Mouse (Mus musculus) kidney, postnatal 4 days (tissue): Measurements from ENCODE around the gene Clec18a.
A peak's percentile ranks its signal among the peaks of the same experiment; 100 is the strongest.
"Not testable (repeated sequence)": the region's sequence is repeated elsewhere in the genome, so short reads cannot be mapped to it uniquely, and the experiment has no call there.

Experiments used
- DNase-seq, 2 experiments: peaks; one replicate each; pipeline ENCODE4 v3.0.0; 2021; ENCODE audit warnings: mixed read lengths in 2 of 2

Clec18a gene

GRCm38 (mm10) chr8:111092326-111092725, at the start of gene Clec18a:
Clec18a (minus strand) TSS chr8:111092426.
- not testable (repeated sequence) for DNase-seq

GRCm38 (mm10) chr8:111130756-111131155, 38.5 kb upstream of the Clec18a start:
- DNase-seq = no peak

- DNase-seq = no peak
These were observed 27.3 kb upstream of the Clec18a start for GRCm38 (mm10) chr8:111119481-111119880.

- DNase-seq = no peak
These were observed 22.7 kb upstream of the Clec18a start for GRCm38 (mm10) chr8:111114891-111115290.

- DNase-seq = peak; percentile 40 to 64
These were observed 2.6 kb upstream of the Clec18a start for GRCm38 (mm10) chr8:111094719-111095302.

- peak; percentile 95 to 97 for DNase-seq
These were observed 1.9 kb upstream of the Clec18a start, which contains the start of gene Pdpr for GRCm38 (mm10) chr8:111093865-111094718. Pdpr (plus strand) TSS chr8:111094630.

- no peak for DNase-seq
These were observed 520 bp downstream of the Clec18a start for GRCm38 (mm10) chr8:111091706-111092105.

GRCm38 (mm10) chr8:111090126-111090525, 2.1 kb downstream of the Clec18a start:
- peak; percentile 87 to 90 for DNase-seq

- not testable (repeated sequence) for DNase-seq
These were observed 8.3 kb downstream of the Clec18a start for GRCm38 (mm10) chr8:111083936-111084335.

- DNase-seq = peak; percentile 80 to 86
These were observed 10.5 kb downstream of the Clec18a start for GRCm38 (mm10) chr8:111081580-111082258.

- peak; percentile 75 to 85 for DNase-seq
These were observed 12.4 kb downstream of the Clec18a start for GRCm38 (mm10) chr8:111079861-111080271.

GRCm38 (mm10) chr8:111079461-111079860, 12.8 kb downstream of the Clec18a start:
- DNase-seq = peak in 1 of 2 experiments; percentile 24

GRCm38 (mm10) chr8:111075926-111076325, 16.3 kb downstream of the Clec18a start:
- DNase-seq = no peak

GRCm38 (mm10) chr8:111068660-111069059, 23.6 kb downstream of the Clec18a start:
- not testable (repeated sequence) for DNase-seq

GRCm38 (mm10) chr8:111067439-111067838, 24.8 kb downstream of the Clec18a start:
- DNase-seq = peak; percentile 52 to 71

- no peak for DNase-seq
These were observed 25.9 kb downstream of the Clec18a start for GRCm38 (mm10) chr8:111066308-111066707.

GRCm38 (mm10) chr8:111062893-111063292, 29.3 kb downstream of the Clec18a start:
- no peak for DNase-seq

GRCm38 (mm10) chr8:111062072-111062757, 30.0 kb downstream of the Clec18a start:
- DNase-seq = peak; percentile 92

- no peak for DNase-seq
These were observed 30.5 kb downstream of the Clec18a start for GRCm38 (mm10) chr8:111061688-111062071.

- DNase-seq = no peak
These were observed 33.2 kb downstream of the Clec18a start for GRCm38 (mm10) chr8:111058946-111059572.

GRCm38 (mm10) chr8:111056691-111057293, 35.4 kb downstream of the Clec18a start:
- peak; percentile 60 to 76 for DNase-seq
